Mouse (Mus musculus): ENCODE measurements around the gene Abracl. TPM values are rescaled to one million over a fixed set of nuclear protein-coding genes. Genes with fewer than 3 reads are reported as not detected.
A peak's percentile ranks its signal among the peaks of the same experiment; 100 is the strongest.

Gene Abracl
- total RNA-seq (2021), result 10 to 100 TPM; 41.6 to 47.7 TPM
- long read RNA-seq, experiment 1, transcript Abracl-201 (3 exons, 846 nt), result major isoform, 11 of 12 reads
- long read RNA-seq, experiment 1, partial matches to known transcripts, result 0 of 12 reads
- long read RNA-seq, experiment 1, other reads (novel, unspliced or antisense), result 0 of 12 reads
- long read RNA-seq, experiment 2, transcript Abracl-201 (3 exons, 846 nt), result major isoform, 14 of 17 reads
- long read RNA-seq, experiment 2, partial matches to known transcripts, result 0 of 17 reads
- long read RNA-seq, experiment 2, other reads (novel, unspliced or antisense), result 0 of 17 reads

DNA sequence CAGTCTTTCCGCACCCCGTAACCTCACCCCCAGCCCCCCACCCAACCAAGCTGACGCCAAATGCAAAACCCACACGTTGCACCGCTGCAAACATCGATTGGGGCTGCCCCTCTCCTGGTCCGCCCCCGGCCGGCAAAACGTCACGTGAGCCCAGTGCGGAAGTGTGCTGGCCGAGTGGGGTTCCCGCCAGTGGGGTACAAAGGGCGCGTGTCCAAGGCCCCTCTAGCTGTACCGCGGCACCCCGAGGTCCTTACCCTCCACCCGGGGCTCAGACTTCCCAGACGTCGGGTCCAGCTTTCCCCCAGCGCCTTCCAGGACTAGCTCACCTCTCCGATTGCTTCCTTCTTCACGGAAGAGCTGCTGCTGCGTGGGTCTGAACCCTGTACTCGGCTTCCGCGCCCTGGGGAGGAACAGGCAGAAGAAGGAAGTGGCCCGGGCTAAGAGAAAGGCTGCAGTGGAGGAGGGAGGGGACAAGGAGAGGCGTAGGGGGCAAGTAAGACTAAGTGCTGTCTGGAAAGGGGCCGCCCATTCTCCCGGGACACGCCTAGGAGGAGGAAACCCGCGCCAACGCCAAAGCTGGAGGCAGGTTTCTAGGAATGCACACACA lies at the start of gene Abracl:
Gene Abracl (minus strand): TSS at position 548 of the 607 bp plus-strand sequence.
- DNase-seq (ENCODE audit: low spot score in 2 of 2), result peak; percentile 55 to 77

DNA sequence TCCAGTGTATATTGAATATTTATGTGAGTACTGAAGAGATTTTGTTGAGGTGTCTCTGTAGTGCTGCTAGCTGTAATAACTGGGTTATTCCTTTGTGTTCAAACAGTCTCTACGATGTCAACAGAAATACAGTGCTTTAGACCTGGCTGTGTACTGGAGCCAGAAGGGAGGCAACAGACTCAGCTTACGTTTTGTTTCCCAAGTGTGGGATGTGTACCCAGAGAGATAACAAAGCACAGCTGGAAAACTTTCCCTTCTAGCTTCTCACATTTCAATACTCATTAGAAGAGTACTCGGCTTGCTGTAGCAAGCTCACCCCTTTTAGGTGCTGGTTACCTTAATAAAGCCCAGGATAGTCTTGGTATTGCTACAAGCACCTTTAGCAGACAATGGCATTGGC lies 49.8 kb upstream of the Abracl start:
- DNase-seq (ENCODE audit: low spot score in 2 of 2), result no peak

DNA sequence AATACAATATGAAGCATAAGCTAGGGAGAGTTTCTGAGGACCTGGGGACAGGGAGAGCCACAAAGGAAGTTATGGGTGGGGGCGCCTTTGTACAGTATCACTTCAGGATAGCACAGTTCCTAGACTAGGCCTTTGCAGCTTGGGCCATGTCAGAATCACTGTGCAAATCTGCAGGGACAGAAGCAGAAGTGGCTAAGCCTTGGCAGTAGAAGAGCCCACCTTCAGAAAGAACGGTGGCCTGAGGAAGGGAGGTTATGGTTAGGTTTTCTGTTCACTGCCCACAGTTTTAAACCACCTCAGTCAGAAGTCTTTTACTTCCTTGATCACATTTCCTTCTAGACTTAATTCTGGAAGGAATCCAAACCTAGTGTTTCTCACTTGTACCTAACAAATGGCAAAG lies 47.5 kb upstream of the Abracl start:
- DNase-seq (ENCODE audit: low spot score in 2 of 2), result no peak

DNA sequence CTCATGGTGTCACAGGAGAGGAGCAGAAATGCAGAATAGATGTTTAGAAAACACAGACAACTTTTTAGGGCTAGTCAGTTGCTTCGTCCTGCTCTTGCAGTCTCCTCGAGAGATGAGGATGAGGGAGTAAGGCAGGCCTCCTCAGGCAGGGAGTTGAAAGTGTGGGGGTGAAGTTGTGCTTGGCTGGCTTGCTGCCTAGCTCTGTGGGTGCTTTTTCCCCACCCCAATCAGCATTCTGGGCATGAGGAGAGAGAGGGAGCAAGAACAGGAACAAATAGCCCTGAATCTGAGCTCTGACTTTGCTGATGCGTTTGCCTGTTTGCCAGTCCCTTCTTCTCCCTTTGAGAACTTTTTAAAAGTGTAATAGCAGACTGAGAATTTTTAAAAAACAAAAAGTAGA lies 47.1 kb upstream of the Abracl start:
- no peak for DNase-seq (ENCODE audit: low spot score in 2 of 2)

DNA sequence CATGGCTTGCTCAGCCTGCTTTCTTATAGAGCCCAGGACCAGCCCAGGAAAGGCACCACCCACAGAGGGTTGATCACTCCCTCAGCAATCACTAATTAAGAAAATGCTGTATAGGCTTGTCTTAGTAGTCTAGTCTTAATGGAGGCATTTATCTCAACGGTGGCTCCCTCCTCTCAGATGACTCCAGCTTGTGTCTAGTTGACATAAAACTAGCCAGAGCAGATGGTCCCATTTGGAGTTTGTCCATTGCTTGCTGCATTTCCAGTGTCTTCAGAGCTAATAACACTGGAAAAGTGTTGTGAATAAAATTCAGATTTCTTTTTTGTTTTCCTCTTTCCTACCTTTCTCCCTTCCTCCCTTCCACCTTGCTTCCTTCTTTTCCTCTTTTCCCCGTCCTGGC lies 46.5 kb upstream of the Abracl start:
- DNase-seq (ENCODE audit: low spot score in 2 of 2), result no peak

DNA sequence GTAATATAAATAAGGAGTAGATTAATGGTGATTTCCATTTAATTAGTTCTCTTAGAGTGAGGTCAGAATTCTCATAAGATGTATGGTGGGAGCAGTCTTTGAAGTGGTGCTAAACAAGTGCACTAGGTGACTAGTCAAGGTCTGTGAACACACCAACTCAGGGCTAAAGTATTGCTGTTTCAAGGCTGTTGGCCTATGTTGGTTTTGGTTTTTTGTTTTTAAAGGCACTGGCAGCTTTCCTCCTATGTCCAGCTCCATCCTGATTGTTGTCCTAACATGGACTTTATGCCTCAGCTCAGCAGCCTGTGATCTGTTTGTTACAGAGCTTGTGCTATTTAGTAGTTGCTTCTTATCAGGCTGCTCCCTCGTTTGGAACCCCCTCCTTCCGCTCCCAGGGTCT lies 45.8 kb upstream of the Abracl start:
- DNase-seq (ENCODE audit: low spot score in 2 of 2), result no peak

DNA sequence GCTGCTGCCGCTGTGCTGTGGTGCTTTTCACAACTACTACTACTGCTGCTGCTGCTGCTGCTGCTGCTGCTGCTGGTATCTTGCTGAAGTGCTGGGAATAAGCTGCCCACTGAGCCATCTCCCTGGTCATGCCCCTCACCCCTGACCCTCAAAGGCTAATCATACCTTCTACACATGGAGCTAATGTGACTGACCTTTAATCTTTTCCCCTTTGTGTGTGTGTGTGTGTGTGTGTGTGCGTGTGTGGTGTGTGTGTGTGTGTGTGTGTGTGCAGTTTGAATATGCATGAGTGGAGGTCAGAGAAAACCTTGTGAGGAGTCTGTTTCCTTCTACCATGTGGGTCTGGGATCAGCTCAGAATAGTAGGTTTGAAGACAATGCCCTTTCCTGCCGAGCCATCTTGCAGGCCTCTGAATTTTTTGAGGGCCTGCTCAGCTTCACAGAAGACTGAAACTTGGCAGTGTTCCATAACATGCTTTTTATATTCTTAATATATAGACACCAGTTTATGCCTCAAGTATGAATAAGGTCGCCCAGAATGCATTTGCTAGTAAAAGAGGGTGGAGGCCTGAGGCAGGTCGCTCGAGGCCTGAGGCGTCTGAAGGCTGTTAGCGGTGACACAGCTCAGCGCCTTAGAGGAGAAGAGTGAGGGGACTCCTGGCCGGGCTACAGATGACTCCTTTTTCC lies 44.8 kb upstream of the Abracl start:
- DNase-seq (ENCODE audit: low spot score in 2 of 2), result no peak

DNA sequence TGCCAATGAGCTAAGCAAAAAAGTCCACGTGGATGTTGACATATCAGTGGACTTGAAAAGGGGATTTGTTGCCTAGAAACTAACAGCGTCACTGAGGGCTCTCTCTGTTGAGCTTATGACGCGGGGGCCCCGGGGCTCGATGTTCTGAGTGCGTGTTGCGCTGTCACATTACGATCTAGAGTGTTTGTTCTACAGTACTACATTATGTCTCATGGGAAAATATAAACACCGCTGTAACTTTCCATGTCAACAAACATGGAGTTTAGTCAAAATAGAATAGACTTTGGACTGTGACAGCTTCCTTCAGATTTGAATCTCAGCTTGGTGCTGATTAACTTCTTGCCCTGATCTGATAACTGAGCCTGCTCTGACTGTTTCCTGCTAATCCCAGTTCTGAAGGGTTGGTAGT lies 42.9 kb upstream of the Abracl start:
- no peak for DNase-seq (ENCODE audit: low spot score in 2 of 2)

DNA sequence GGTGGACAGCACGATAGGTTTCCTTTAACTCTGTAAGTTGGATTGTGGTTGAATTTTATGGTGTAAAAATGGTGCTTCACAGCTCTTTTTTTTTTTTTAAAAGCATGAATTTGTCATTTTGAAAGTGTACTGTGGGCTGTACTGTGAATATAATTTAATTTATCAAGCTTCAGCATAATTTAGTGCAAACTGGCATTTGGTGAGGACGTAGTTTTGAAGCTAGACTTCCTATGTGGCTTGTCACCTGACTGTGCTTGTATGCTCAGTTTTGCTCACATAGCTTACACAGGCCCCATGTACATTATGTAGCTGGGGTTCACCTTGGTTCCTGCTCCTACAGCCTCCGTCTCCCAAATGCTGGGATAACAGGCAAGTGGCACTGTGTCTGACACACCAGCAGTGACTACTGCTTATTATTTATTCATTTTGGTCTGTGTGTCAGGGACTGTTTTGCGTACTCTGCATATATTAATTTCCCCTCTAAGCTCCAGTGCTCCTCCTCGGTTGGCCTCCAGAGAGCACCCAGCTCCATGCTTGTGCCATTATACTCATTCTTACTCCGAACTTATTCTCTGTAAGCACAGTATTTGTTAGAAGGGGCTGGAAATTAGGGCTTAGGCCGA lies 41.6 kb upstream of the Abracl start:
- no peak for DNase-seq (ENCODE audit: low spot score in 2 of 2)

DNA sequence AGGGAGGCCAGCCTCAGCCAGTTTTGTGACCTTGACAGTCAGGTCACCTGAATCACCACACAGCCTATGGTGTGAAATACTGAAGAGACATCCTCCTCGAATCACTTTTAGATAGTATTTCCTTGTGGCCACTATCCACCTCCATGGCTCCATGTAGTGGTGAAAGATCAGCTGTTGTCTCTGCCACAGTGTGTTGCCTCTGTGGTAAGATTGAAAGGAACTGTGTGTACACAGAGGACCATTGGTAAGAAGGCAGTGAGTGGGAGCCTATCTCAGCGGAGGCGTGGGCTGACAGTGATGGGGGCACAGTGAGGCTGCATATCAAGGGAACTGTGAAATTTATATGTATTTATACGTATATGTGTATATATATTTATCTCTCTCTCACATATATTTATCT lies 38.4 kb upstream of the Abracl start:
- no peak for DNase-seq (ENCODE audit: low spot score in 2 of 2)

DNA sequence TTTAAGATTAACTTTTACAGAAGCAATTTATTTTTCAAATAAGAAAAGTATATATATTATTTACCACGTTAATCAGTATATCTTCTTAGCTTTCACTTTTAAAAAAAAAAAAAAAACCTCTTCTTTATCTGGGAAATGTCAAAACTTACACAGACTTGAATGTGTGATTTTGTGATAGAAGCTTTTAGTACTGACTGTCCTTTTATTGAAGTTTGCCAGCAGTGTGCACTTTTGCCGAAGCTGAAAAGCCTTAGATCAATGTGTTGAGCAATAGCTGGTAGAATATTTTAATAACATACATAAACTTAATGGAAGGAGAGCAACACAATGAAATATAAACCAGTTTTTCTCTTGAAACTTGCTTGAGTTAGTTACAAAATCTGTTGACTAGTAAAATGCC lies 37.7 kb upstream of the Abracl start:
- no peak for DNase-seq (ENCODE audit: low spot score in 2 of 2)

DNA sequence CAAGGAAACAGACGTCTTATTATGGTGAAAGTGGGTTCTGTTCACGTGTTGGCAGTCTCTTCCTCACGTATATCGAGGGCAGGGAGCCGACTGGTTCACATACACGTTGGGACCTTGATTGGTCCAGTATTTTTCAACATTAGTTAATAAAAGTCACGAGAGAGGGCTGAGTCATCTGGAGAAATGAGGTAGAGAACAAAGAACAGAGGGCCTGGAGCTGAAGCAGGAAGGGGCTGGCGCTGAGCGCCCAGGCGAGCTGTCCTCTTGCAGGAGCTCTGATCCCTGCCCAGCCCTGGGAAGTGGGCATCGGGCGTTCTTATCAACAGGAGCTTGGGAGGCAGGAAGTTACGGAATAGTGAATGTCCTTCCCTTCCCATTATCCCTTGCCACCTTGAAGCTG lies 36.7 kb upstream of the Abracl start:
- no peak for DNase-seq (ENCODE audit: low spot score in 2 of 2)

DNA sequence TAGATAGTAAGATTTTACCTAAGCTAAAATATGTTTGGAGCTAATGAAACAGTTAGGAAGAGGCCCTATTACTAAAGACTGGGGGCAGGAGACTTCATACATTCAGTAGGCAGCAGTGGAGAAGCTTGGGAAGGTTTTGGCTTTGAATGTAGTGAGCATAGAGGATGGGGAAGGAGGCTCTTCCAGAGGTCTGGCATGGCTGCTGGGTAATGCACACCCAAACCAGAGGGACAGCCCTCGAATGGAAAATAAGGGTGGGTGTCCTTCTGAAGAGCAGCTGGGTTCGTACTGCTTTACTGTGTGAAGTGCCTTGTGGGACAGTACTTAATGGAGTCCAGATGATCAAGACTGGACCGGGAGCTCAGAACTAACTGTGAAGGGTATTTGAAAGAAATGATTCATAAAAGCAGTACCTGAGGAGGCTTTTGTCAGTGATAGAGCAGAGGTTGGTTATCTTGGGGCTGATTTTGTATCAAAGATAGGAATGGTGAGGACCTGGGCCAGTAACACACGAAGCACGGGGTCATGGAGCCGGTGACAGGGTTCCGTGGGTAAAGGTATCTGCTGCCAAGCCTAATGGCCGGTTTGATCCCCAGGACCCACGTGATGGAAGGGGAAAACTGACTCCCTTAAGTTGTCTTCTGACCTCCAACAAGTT lies 35.7 kb upstream of the Abracl start:
- no peak for DNase-seq (ENCODE audit: low spot score in 2 of 2)

DNA sequence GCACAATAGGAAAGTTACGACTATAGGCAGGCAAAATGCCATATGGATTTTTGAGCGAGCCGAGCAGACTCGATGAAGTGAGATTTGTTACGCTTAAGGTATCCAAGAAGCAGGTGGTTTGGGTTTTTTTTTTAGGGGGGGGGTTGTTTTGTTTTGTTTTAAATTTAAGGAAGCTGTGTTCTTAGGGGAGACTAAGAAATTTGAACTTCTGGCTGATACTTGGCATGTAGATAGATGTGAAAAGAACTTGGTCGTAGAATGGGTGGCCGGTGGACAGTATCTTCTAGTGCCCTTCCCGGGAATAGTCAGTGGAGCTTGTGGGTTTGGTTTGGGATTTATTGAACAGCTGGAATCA lies 33.3 kb upstream of the Abracl start:
- DNase-seq (ENCODE audit: low spot score in 2 of 2), result no peak

DNA sequence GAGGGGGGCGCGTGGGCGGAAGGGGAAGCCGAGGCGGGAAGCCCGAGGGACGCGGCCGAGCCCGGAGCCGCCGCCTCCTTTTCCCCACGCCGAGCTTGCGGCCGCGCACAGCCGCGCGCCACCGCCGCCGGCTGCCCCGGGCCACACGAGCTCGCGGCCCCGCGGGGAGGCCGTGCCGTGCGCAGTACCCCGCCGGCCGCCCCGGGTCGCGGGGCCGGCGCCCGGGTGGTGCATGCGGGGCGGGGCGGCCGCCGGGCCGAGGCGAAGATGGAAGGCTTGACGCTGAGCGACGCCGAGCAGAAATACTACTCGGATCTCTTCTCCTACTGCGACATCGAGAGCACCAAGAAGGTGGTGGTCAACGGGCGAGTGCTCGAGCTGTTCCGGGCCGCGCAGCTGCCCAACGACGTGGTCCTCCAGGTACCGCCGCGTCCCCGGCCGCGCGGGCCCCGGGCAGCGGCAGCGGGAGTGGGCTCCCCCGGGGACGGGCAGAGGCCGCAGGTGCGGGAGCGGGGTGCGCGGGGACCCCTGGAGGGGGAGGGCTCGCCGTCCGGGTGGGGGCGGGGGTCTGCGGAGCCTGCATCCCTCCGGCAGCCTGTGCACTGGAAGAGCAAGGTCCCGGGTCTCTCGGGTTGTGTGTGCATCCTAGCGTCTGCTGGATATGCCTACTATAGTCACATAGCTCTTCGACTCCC lies 32.8 kb upstream of the Abracl start, which contains the start of gene Reps1:
Gene Reps1 (plus strand): TSS at position 166 of the 695 bp plus-strand sequence.
- DNase-seq (ENCODE audit: low spot score in 2 of 2), result peak in 1 of 2 experiments; percentile 24

DNA sequence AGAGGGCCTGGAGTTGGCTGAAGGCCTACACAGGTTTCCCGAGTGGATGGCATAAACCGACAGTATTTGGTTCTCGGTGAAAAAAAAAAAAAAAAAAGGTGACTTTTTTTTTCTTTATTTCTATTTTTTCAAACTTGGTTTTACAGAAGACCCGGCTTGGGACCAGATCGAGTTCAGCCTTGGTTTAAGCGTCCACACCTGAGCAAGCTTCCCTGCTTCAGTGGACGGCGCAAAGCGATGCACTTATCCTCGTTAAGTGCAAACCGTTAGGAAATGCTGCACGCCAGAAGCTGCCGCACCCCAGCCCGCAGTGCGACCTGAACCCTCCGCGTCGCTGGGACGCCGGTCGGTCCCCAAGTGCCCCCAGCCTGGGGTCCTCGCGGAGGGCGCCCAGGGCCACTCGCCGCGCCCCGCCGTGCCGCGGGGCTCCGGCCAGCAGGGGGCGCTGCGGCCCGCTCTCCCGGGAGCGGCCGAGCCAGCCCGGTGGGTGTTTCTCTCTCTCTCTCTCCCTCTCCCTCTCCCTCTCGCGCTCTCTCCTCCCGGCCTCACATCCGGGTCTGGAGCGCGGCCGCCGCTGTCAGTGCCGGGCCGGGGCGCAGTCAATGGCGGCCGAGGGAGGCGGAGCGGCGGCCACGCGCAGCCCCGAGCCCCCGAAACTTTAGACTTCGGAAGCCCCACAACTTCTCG lies 32.1 kb upstream of the Abracl start:
- DNase-seq (ENCODE audit: low spot score in 2 of 2), result peak; percentile 79 to 84

DNA sequence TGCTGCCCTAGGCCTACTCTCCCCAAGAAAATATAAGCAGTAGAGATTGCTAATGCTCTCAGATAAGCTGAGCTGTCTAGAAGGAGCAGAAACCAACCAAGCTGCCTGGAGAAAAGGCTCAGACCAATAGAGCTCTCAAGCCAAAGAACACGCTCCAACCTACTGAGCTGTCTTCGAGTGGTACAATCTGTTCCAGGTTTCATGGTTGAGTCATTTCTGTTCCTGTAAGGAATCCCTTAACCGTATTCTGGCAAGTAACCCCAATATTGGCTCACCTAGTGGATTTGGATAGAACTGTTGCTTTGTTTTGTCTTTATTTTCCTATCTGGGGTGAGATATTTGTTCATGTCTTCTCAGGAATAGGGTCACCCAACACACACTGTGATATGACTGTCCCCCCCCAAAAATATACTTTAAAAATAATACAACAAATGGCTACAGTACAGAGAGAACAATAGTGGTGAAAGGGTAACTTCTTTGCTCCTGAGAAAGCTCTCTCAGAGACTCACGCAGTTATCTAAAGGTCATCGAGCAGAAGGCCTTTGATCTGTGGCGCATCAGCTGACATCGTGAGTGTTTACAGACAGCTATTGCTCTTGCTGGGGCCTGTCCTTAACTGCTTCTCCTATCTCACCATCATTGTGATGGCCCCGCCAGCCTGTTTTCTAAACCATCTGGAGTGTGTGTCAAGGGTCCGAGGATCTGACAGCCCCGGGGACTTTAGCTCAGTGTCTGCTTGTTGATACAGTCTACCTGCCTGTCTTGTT lies 24.5 kb upstream of the Abracl start:
- DNase-seq (ENCODE audit: low spot score in 2 of 2), result no peak

DNA sequence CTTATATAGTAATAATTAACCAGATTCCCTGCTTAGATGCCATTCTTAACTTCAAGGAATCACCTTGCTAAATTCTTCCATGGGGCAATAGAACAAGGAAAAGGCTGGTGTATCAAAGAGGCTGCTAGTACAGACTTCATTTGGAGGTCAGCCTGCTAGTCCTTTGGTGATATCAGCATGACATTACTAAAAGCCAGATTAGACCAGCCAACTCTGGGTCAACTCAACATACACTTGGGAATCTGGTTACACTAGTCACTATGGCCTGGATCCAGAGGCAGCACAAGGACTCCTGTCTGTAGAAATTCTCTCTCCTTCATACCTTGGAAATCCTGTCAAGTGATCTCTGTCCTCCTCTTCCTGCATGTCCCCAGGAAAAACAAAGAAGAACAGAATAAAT lies 23.3 kb upstream of the Abracl start:
- DNase-seq (ENCODE audit: low spot score in 2 of 2), result no peak

DNA sequence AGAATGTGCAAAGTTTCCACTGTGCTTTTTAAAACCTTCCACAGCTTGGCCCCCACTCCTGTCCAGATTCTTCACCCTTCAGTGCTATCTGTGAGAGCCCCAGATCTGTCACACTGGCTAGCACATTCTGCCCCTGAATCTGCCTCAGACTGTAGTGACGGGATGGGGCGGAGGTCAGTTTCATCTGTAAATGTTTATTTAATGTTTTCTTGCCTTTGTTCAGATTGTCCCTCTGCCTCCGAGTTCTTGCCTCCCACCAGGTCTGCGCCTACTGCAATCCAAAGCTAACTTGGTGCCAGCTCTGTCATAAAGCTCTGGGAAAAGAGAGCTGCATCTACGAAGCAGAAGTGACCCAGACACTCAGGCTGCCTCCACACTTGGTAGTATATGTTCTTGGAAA lies 13.8 kb upstream of the Abracl start:
- DNase-seq (ENCODE audit: low spot score in 2 of 2), result no peak

DNA sequence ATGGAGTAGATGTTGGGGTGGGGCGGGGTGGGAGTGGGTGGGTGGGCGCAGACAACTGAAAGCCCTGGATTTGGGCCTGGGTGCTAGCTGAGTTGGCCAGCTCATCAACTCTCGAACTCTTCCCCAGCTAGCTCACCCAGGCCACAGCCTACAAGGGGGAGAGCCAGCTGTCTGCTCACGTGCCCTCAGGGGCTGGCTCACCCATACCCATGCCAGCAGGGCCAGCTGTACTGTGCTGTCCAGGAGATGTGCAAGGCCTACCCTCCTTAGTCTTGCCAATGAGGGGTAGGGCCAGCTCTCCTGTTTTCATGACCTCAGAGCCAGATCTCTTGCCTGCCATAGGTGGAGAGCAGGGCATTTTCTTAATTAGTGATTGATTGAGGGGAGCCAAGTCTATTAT lies 11.3 kb upstream of the Abracl start:
- no peak for DNase-seq (ENCODE audit: low spot score in 2 of 2)
